Mouse (Mus musculus) spleen, adult 2 months (tissue): ENCODE measurements at regions not wholly inside any gene's neighbourhood (a gene's known extent, or its start where the extent isn't known, plus 50 kb on each side); places are given as distances from the start of the nearest gene placed in this dataset.

Source experiments
- DNase-seq, 2 experiments: peaks; one replicate each; pipeline versions ENCODE4 v3.0.0 to v3.0.0-alpha.2; 2012 to 2021; ENCODE audit warnings: low spot score in 2 of 2, low read depth in 1 of 2
- H3K27ac ChIP-seq: fragments of 200-500 bp; 2 replicates; pipeline ENCODE4 v1.5.1; 2012; ENCODE audit warnings: low read length, inconsistent platforms; ENCODE audit not compliant: insufficient read depth
- H3K27me3 ChIP-seq: fragments of 200-500 bp; 2 replicates; pipeline ENCODE4 v1.6.1; 2012; ENCODE audit warnings: mild to moderate bottlenecking, moderate library complexity, low read length, inconsistent platforms; ENCODE audit not compliant: control insufficient read depth, insufficient read depth
- H3K36me3 ChIP-seq: fragments of 200-500 bp; 2 replicates; pipeline ENCODE4 v1.6.1; 2012; ENCODE audit warnings: mild to moderate bottlenecking, low read length, inconsistent platforms; ENCODE audit not compliant: control insufficient read depth, insufficient read depth
- H3K4me1 ChIP-seq: fragments of 200-500 bp; 2 replicates; pipeline ENCODE4 v1.6.1; 2011; ENCODE audit warnings: inconsistent platforms; ENCODE audit not compliant: control insufficient read depth, insufficient read depth, insufficient read length
- H3K4me3 ChIP-seq: fragments of 200-500 bp; 2 replicates; pipeline ENCODE4 v1.5.1; 2011; ENCODE audit warnings: mild to moderate bottlenecking, inconsistent platforms; ENCODE audit not compliant: insufficient read depth, insufficient read length; ENCODE audit errors: extremely low read depth
- CTCF ChIP-seq: fragments of 200-500 bp; IDR thresholded peaks from 2 replicates; pipeline ENCODE4 v1.5.1; 2011; ENCODE audit warnings: mild to moderate bottlenecking, inconsistent platforms; ENCODE audit not compliant: insufficient read depth, insufficient read length, insufficient replicate concordance; ENCODE audit errors: extremely low read depth
- POLR2A ChIP-seq: fragments of 200-500 bp; IDR thresholded peaks from 2 replicates; pipeline ENCODE4 v1.6.1; 2011; ENCODE audit warnings: low read depth, low read length, inconsistent platforms
- WGBS: fragments of 180-500 bp; shearing (Covaris S2); methylation state at CpG from one replicate; pipeline ENCODE4 v1.1.7; 2018; 5-methylcytosine and 5-hydroxymethylcytosine counted together

- DNase-seq: no peak
- Histone ChIP-seq H3K4me3 (no peak overlapping the region), H3K36me3 (no peaks in the 10 kb centered on the region), H3K27me3 (no peaks in the 10 kb centered on the region), H3K27ac (no peak overlapping the region), H3K4me1 (no peaks in the 10 kb centered on the region)
- 91% methylated on average over 3 of the region's 3 CpGs for WGBS
- TF ChIP-seq CTCF (no peak), POLR2A (no peak)
These were observed 432.1 kb downstream of the Rps24 start for GRCm38 (mm10) chr14:24919056-24919455.

- TF ChIP-seq POLR2A (no peak), CTCF (no peak)
- WGBS: 85% methylated on average over 10 of the region's 10 CpGs
- no peaks in the 10 kb centered on the region for H3K4me1 ChIP-seq
- H3K27ac ChIP-seq: no peak overlapping the region
- no peaks in the 10 kb centered on the region for H3K27me3 ChIP-seq
- no peaks in the 10 kb centered on the region for H3K36me3 ChIP-seq
- no peak for DNase-seq
- H3K4me3 ChIP-seq: no peak overlapping the region
These were observed 435.1 kb downstream of the Rps24 start for GRCm38 (mm10) chr14:24922006-24922405.

GRCm38 (mm10) chr14:24924561-24924960, 437.6 kb downstream of the Rps24 start:
- no peaks in the 10 kb centered on the region for H3K4me1 ChIP-seq
- WGBS: 91% methylated on average over 3 of the region's 3 CpGs
- no peak overlapping the region for H3K4me3 ChIP-seq
- H3K27ac ChIP-seq: no peak overlapping the region
- H3K27me3 ChIP-seq: no peaks in the 10 kb centered on the region
- no peak for DNase-seq
- H3K36me3 ChIP-seq: no peaks in the 10 kb centered on the region
- TF ChIP-seq POLR2A (no peak), CTCF (no peak)

GRCm38 (mm10) chr14:24926086-24927048, 439.4 kb downstream of the Rps24 start:
- Histone ChIP-seq H3K36me3 (no peaks in the 10 kb centered on the region), H3K27ac (no peak overlapping the region), H3K4me1 (no peaks in the 10 kb centered on the region), H3K27me3 (no peaks in the 10 kb centered on the region), H3K4me3 (no peak overlapping the region)
- 80% methylated on average over 11 of the region's 11 CpGs for WGBS
- no peak for DNase-seq
- TF ChIP-seq CTCF: no peak
- TF ChIP-seq POLR2A: no peak

- 62% methylated on average over 3 of the region's 3 CpGs for WGBS
These were observed 441.8 kb downstream of the Rps24 start for GRCm38 (mm10) chr14:24928726-24929125.

GRCm38 (mm10) chr14:24930251-24930650, 443.3 kb downstream of the Rps24 start:
- TF ChIP-seq CTCF (no peak), POLR2A (no peak)
- DNase-seq: no peak
- Histone ChIP-seq H3K4me1 (no peaks in the 10 kb centered on the region), H3K36me3 (no peaks in the 10 kb centered on the region), H3K27me3 (no peaks in the 10 kb centered on the region), H3K27ac (no peak overlapping the region), H3K4me3 (no peak overlapping the region)
- 90% methylated on average over 7 of the region's 7 CpGs for WGBS

More at GRCm38 (mm10) chr14:24928726-24929125, 441.8 kb downstream of the Rps24 start:
- no peak for DNase-seq
- Histone ChIP-seq H3K27me3 (no peaks in the 10 kb centered on the region), H3K4me3 (no peak overlapping the region), H3K27ac (no peak overlapping the region), H3K4me1 (no peaks in the 10 kb centered on the region), H3K36me3 (no peaks in the 10 kb centered on the region)
- TF ChIP-seq POLR2A (no peak), CTCF (no peak)

GRCm38 (mm10) chr14:24937876-24938275, 451.0 kb downstream of the Rps24 start:
- DNase-seq: no peak
- 84% methylated on average over 2 of the region's 2 CpGs for WGBS

More at GRCm38 (mm10) chr14:24937876-24938275, 451.0 kb downstream of the Rps24 start:
- TF ChIP-seq POLR2A: no peak
- no peak for TF ChIP-seq CTCF
- H3K4me3 ChIP-seq: no peak overlapping the region
- H3K27ac ChIP-seq: no peak overlapping the region
- no peaks in the 10 kb centered on the region for H3K36me3 ChIP-seq
- no peaks in the 10 kb centered on the region for H3K27me3 ChIP-seq
- no peaks in the 10 kb centered on the region for H3K4me1 ChIP-seq
